Mouse (Mus musculus) liver, embryonic 11.5 days (tissue): Measurements from ENCODE around the gene Tbx15. TPM values are rescaled to one million over a fixed set of nuclear protein-coding genes. Genes with fewer than 3 reads are reported as not detected.
"Not testable (repeated sequence)": the region's sequence is repeated elsewhere in the genome, so short reads cannot be mapped to it uniquely, and the experiment has no call there.

ENCODE experiments used
- ATAC-seq: fragments of 200-750 bp; cut with Nextera tagmentation; replicated peaks from 2 replicates; pipeline ENCODE4 v1.8.0; 2017; ENCODE audit warnings: moderate number of reproducible peaks, mild to moderate bottlenecking, moderate TSS enrichment, moderate library complexity; ENCODE audit not compliant: low FRiP score
- DNase-seq: peaks from one replicate; pipeline ENCODE4 v3.0.0-alpha.2; 2017; ENCODE audit warnings: low spot score
- H3K27ac ChIP-seq: fragments of 300-500 bp; sonication (generic); 2 replicates; pipeline ENCODE4 v1.5.1; 2014; ENCODE audit warnings: mild to moderate bottlenecking, low read depth, low read length, control low read depth
- H3K27me3 ChIP-seq: fragments of 300-500 bp; sonication (generic); replicated peaks from 2 replicates; pipeline ENCODE4 v1.6.1; 2014; ENCODE audit warnings: low read length, mixed read lengths; ENCODE audit not compliant: control insufficient read depth, insufficient read depth
- H3K36me3 ChIP-seq: fragments of 300-500 bp; sonication (generic); 2 replicates; pipeline ENCODE4 v1.6.1; 2014; ENCODE audit warnings: mild to moderate bottlenecking, low read length, moderate library complexity, mixed read lengths; ENCODE audit not compliant: control insufficient read depth, insufficient read depth
- H3K4me1 ChIP-seq: fragments of 300-500 bp; sonication (generic); replicated peaks from 2 replicates; pipeline ENCODE4 v1.6.1; 2014; ENCODE audit warnings: low read length, mixed read lengths; ENCODE audit not compliant: control insufficient read depth, insufficient read depth
- H3K4me2 ChIP-seq: fragments of 300-500 bp; sonication (generic); 2 replicates; pipeline ENCODE4 v1.6.1; 2014; ENCODE audit warnings: mild to moderate bottlenecking, control low read depth, moderate library complexity
- H3K4me3 ChIP-seq: fragments of 300-500 bp; sonication (generic); 2 replicates; pipeline ENCODE4 v1.5.1; 2014; ENCODE audit warnings: low read depth, low read length, control low read depth
- H3K9ac ChIP-seq: fragments of 300-500 bp; sonication (generic); 2 replicates; pipeline ENCODE4 v1.6.1; 2014; ENCODE audit warnings: low read depth, low read length, control low read depth
- H3K9me3 ChIP-seq: fragments of 300-500 bp; sonication (generic); 2 replicates; pipeline ENCODE4 v1.6.1; 2016; ENCODE audit warnings: low read length, inconsistent platforms, mixed read lengths; ENCODE audit not compliant: control insufficient read depth
- WGBS: fragments of 180-500 bp; shearing (Covaris S2); extraction: QIAGEN DNeasy Blood & Tissue Kit; methylation state at CpG from one replicate; pipeline ENCODE4 v1.1.7; 2014; 5-methylcytosine and 5-hydroxymethylcytosine counted together
- polyA plus RNA-seq: library from polyadenylated mRNA; unstranded; fragments of >200 nt; fragmentation: Nextera tagmentation; extraction: Ambion mirVana; gene quantifications from 2 replicates; pipeline ENCODE4 v1.2.1, GENCODE M21; 2014

Gene Tbx15
- polyA plus RNA-seq, 1 experiment from 2014 or later: 0.45 TPM

DNA sequence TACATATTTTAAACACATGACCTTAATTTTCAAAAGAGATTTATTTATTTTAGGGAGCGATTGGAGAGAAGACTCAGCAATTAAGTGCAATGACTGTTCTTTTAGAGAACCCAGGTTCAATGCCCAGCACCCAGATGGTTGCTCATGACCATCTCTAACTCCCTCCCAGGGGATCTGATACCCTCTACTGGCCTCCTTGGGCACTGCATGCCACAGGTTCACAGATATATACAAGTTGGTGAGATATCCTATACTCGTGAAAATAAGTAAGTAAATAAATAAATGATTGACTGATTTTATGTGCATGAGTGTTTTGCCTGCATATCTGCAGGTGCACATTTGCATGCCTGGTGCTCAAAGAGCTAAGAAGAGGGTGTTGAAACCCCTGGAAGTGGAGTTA is 48.1 kb downstream of the Tbx15 start:
- H3K4me2 ChIP-seq: no peak overlapping the region
- no peaks in the 10 kb centered on the region for H3K27me3 ChIP-seq
- ATAC-seq (no peak), DNase-seq (no peak)
- no peaks in the 10 kb centered on the region for H3K36me3 ChIP-seq
- no peaks in the 10 kb centered on the region for H3K4me1 ChIP-seq
- no peaks in the 10 kb centered on the region for H3K9me3 ChIP-seq
- no peak overlapping the region for H3K9ac ChIP-seq
- 38% methylated on average over 2 of the region's 2 CpGs for WGBS
- no peak overlapping the region for H3K4me3 ChIP-seq
- no peak overlapping the region for H3K27ac ChIP-seq

DNA sequence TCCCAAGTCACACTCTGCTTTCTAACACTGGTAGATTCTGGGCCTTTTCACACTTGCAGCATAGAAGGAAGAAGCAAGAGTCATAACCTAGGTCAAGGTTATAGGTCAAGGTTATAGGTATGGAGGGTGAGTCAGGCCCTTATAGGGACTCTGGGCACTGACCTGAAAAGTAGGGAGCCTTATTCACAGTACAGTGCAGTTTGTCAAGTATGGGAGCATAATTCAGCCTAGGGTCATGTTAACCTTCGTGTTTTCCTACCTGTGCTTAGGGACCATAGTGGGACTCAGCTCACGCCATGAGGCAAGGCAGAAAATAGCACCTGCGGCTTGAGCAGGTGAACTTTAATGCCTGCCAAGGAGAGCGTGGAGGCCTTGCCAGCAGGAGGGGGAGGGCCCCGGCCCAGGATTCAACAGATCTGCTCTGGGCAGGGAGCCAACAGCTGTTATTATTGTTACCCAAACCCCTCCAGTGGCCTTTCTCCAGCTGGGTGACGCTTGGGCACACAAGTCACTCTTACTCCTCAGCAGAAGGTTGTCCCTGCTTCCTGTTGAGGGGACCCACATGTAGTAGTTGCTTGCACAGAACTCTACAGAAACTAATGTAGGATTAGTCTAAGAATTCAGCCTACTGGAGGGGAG is 50.0 kb downstream of the Tbx15 start:
- Histone ChIP-seq H3K4me3 (no peak overlapping the region), H3K27me3 (no peaks in the 10 kb centered on the region), H3K4me1 (no peaks in the 10 kb centered on the region), H3K9me3 (no peaks in the 10 kb centered on the region), H3K9ac (no peak overlapping the region), H3K4me2 (no peak overlapping the region), H3K36me3 (no peaks in the 10 kb centered on the region), H3K27ac (no peak overlapping the region)
- WGBS: 48% methylated on average over 6 of the region's 6 CpGs
- DNase-seq (no peak), ATAC-seq (no peak)

DNA sequence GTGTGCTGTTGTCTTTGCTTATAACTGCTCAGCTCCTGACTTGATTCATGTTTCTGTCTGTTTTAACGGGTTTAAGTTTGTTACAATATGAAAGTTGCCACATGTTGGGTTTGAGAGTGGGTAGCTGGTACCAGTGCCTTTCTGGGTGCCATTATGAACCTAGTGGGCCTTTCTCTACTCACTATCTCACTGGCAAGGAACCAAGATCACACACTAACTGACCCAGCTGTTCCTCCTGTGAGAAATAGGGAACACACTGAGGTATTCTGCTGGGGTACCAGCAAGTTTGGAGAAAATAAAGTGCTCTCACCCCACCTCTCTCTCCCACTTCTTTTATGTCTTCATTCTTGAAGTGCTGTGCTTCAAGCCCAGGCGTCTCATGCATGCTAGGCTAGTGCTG is 50.7 kb downstream of the Tbx15 start:
- H3K36me3 ChIP-seq: no peaks in the 10 kb centered on the region
- no peaks in the 10 kb centered on the region for H3K4me1 ChIP-seq
- DNase-seq (no peak), ATAC-seq (no peak)
- no peak overlapping the region for H3K27ac ChIP-seq
- H3K9me3 ChIP-seq: no peaks in the 10 kb centered on the region
- H3K9ac ChIP-seq: no peak overlapping the region
- H3K4me2 ChIP-seq: no peak overlapping the region
- H3K4me3 ChIP-seq: no peak overlapping the region
- no peaks in the 10 kb centered on the region for H3K27me3 ChIP-seq
- 74% methylated on average over 2 of the region's 2 CpGs for WGBS

DNA sequence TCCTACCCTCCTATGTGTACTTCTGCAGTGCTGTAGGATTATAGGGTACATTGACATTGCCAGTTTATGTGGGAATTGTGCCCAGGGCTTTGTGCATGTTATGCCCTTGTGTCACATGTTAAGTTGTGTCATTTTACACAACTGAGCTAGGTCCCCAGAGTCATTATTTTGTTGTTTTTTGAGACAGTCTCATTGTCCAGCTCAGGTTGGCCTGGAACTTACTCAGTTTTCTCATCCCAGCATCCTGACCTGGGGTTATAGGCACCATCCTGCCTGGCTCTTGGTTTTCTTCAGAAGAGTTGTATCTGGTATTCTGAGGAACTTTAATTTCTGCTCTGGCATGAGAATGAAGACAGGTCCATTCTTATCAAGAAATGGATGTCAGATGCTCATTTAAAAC is 51.2 kb downstream of the Tbx15 start:
- no peaks in the 10 kb centered on the region for H3K36me3 ChIP-seq
- H3K4me1 ChIP-seq: no peaks in the 10 kb centered on the region
- no peaks in the 10 kb centered on the region for H3K27me3 ChIP-seq
- no peak overlapping the region for H3K4me2 ChIP-seq
- no peak overlapping the region for H3K4me3 ChIP-seq
- no peaks in the 10 kb centered on the region for H3K9me3 ChIP-seq
- DNase-seq (no peak), ATAC-seq (no peak)
- H3K9ac ChIP-seq: no peak overlapping the region
- H3K27ac ChIP-seq: no peak overlapping the region

DNA sequence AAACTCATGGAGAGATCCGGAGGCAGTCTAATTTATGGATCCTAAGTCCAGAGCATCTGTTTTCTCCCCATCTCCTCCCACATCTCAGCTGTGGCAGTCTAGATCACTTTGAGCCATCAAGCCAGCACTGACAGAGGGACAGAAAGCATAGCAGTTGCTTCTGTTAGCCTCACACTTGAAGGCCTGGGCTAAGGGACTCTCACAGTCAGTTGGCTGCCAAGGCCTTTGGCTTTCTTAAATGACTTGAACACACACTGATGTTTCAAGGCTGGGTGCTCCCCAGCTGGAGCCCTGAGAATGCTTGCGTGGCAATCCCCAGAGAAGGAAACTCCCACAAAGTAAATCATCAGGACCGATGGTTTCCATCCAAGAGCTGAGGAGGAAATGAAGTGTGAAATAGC is 52.4 kb downstream of the Tbx15 start:
- no peaks in the 10 kb centered on the region for H3K9me3 ChIP-seq
- H3K4me2 ChIP-seq: no peak overlapping the region
- no peak overlapping the region for H3K27ac ChIP-seq
- no peak for ATAC-seq
- no peak overlapping the region for H3K4me3 ChIP-seq
- DNase-seq: no peak
- H3K9ac ChIP-seq: no peak overlapping the region
- no peaks in the 10 kb centered on the region for H3K27me3 ChIP-seq
- 77% methylated on average over 3 of the region's 3 CpGs for WGBS
- H3K4me1 ChIP-seq: no peaks in the 10 kb centered on the region
- H3K36me3 ChIP-seq: no peaks in the 10 kb centered on the region

DNA sequence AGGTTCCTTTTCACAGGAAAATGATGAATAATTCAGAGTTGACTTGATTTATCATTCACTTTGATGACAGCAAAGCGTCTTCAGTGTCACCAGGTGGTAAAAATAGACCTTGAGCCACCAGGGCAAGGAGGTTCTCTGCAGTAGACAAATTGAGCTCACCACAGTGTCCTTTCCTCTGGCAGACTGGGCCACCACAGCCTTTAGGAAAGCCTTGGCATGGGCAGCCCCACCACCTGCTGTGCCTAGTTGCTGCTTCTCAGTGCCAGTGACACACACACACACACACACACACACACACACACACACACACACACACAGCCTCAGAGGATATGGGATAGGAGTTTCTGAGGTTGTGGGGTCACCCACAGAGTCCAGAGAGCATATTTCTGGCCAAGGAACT is 54.0 kb downstream of the Tbx15 start:
- not testable (repeated sequence) for ATAC-seq, H3K4me1 ChIP-seq
- 60% methylated on average over 1 of the region's 1 CpGs for WGBS

DNA sequence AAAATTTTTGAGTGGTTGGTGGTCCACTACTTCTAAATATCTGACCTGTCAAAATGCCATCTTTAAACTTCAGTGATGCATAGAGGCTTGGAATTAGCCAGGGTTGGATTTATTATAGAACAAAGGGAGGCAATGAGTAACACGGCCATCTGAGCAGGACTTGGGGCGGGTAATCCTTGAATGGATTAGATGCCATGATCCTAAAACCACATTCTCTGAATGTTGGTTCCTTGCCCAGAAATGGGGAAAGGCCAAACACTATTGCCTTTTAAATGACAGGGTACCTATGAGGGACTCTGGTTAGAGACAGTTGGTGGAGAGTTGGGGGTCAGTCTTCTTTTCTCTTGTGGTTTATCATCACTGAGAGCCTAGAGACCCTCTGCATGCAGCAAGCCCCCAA is 55.1 kb downstream of the Tbx15 start:
- Histone ChIP-seq H3K9me3 (no peaks in the 10 kb centered on the region), H3K4me1 (no peaks in the 10 kb centered on the region), H3K36me3 (no peaks in the 10 kb centered on the region), H3K27me3 (no peaks in the 10 kb centered on the region), H3K4me2 (no peak overlapping the region), H3K4me3 (no peak overlapping the region), H3K9ac (no peak overlapping the region), H3K27ac (no peak overlapping the region)
- 85% methylated on average over 2 of the region's 2 CpGs for WGBS
- DNase-seq (no peak), ATAC-seq (no peak)

More for the DNA sequence above, 54.0 kb downstream of the Tbx15 start:
- H3K27ac ChIP-seq, H3K4me3 ChIP-seq, H3K9me3 ChIP-seq, H3K9ac ChIP-seq, H3K36me3 ChIP-seq, H3K27me3 ChIP-seq, H3K4me2 ChIP-seq, DNase-seq: not testable (repeated sequence)

DNA sequence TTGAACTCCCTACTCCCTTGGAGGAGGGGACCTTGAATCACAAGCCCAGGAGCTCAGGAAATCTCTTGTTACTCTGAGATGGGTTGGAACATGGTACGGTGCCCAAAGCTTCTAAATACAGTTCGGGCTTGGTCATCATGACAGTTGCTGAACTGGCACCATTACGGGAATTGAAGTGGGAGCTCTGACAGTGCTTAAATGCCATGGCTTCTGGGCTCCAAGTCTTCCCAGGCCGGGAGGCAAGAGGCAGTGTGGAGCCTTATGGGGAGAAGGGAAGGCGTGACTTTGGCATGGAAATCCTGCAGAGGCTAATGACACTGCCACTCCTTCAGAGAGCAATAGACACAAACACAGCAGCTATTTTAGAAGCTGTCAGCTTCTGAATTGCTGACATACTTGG is 56.0 kb downstream of the Tbx15 start:
- no peaks in the 10 kb centered on the region for H3K36me3 ChIP-seq

DNA sequence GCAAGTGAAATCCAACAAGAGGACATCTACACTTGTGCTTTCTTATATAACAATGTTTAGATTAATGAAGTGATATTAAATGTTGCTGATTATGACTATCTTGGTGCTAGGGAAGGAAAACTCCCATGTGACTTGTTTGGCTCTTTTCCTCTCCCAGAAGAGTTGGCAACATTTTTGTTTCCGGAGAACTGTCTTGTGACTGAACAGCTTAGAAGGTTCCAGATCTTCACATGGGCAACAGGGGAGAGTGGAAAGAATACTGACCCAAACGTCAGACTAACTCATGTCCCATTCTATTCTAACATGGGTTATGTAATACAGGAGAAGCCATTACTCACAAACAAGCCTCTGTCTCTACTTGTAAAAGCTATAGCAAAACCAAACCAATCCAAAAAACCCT is 60.7 kb downstream of the Tbx15 start:
- no peaks in the 10 kb centered on the region for H3K36me3 ChIP-seq
- WGBS: 77% methylated on average over 2 of the region's 2 CpGs
- H3K4me3 ChIP-seq: no peak overlapping the region

More for the DNA sequence above, 56.0 kb downstream of the Tbx15 start:
- no peaks in the 10 kb centered on the region for H3K27me3 ChIP-seq
- no peak overlapping the region for H3K27ac ChIP-seq
- H3K9ac ChIP-seq: no peak overlapping the region
- WGBS: 72% methylated on average over 5 of the region's 5 CpGs
- H3K4me3 ChIP-seq: no peak overlapping the region
- H3K9me3 ChIP-seq: no peaks in the 10 kb centered on the region
- ATAC-seq (no peak), DNase-seq (no peak)
- no peaks in the 10 kb centered on the region for H3K4me1 ChIP-seq
- H3K4me2 ChIP-seq: no peak overlapping the region

More for the DNA sequence above, 60.7 kb downstream of the Tbx15 start:
- H3K9ac ChIP-seq: no peak overlapping the region
- no peaks in the 10 kb centered on the region for H3K27me3 ChIP-seq
- ATAC-seq (no peak), DNase-seq (no peak)
- H3K9me3 ChIP-seq: no peaks in the 10 kb centered on the region
- H3K4me1 ChIP-seq: no peaks in the 10 kb centered on the region
- no peak overlapping the region for H3K27ac ChIP-seq
- no peak overlapping the region for H3K4me2 ChIP-seq
